Mouse (Mus musculus) stomach, adult 2 months (tissue): ENCODE results near the gene Ssxb2. TPM values are rescaled to one million over a fixed set of nuclear protein-coding genes. Genes with fewer than 3 reads are reported as not detected.

Source experiments
- polyA plus RNA-seq: library from polyadenylated mRNA; depleted of rRNA; stranded (reverse); fragments of >200 nt; gene quantifications from 2 replicates; pipeline ENCODE4 v1.2.3, GENCODE M21; 2012; rRNA removed

Ssxb2 gene
- not detected in 2 replicates for polyA plus RNA-seq

DNA sequence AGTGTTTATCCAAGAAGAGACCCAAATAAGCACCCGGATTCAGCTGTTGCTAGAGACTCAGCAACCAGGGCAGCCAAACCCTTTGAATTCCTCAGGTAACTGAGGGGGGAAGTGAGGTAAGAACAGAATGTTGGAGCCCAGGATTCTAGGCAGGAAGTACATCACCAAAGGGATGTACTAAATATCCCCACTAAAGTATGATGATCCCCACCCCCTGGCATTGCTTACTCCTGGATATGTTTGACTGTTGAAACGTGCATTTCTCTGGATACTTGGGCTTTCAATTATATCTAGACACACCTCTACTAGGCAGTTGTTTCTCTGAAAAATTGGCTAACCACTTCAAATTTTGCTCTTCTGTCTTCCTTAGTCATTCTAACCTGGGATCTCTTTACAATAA, at the start of gene Ssxb2:
Gene Ssxb2, minus strand, starts transcription at position 101 of the 400 bp plus-strand sequence.

DNA sequence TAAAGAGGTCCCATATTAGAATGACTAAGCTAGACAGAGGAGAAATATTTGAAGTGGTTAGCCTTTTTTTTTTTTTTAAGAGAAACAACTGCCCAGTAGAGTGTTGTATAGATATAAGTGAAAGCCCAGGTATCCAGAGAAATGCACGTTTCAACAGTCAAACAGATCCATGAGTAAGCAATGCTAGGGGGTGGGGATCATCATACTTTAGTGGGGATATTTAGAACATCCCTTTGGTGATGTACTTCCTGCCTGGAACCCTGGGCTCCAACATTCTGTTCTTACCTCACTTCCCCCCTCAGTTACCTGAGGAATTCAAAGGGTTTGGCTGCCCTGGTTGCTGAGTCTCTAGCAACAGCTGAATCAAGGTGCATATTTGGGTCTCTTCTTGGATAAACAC, 48.5 kb downstream of the Ssxb2 start, which contains the start of gene Ssxb1:
Gene Ssxb1, plus strand, starts transcription at position 301 of the 400 bp plus-strand sequence.

Other genes starting within 250 kb of the Ssxb2 start
- 11.5 and 13.1 TPM in 2 replicates for gene Ftsj1, start 209.3 kb downstream of the Ssxb2 start, polyA plus RNA-seq
- 6.9 and 7.0 TPM in 2 replicates for gene Slc38a5, start 190.6 kb downstream of the Ssxb2 start, polyA plus RNA-seq
- gene Ssxb10, start 134.3 kb downstream of the Ssxb2 start, polyA plus RNA-seq: not detected in 2 replicates
- not detected in 2 replicates for gene Ssxb9, start 94.7 kb downstream of the Ssxb2 start, polyA plus RNA-seq
- gene Ssxb1, start 48.4 kb downstream of the Ssxb2 start, polyA plus RNA-seq: not detected in 2 replicates
- not detected in 2 replicates for gene Gm14459, start 63.2 kb upstream of the Ssxb2 start, polyA plus RNA-seq
- gene Ssxb6, start 86.5 kb upstream of the Ssxb2 start, polyA plus RNA-seq: not detected in 2 replicates
- not detected in 2 replicates for gene Ssxb3, start 130.1 kb upstream of the Ssxb2 start, polyA plus RNA-seq
- not detected in 2 replicates for gene Ssxb8, start 229.1 kb upstream of the Ssxb2 start, polyA plus RNA-seq